In genomic region chr7:47131840-47132179, GRCm38 (mm10) we compare ENCODE assay signal across 9 mouse cellular contexts. TPM values are rescaled to one million over a fixed set of nuclear protein-coding genes. Genes with fewer than 3 reads are reported as not detected.
DNase-seq lines count a peak whose midpoint lies in the region; ATAC-seq and TF ChIP-seq lines count a peak whose summit lies in the region.
"Had no signal": no experiment of that assay in that cellular context is flagged by ENCODE, and none has a peak within 500 bp of the region (broad histone marks: within the 10 kb centered on the region; RNA-seq: fewer than 3 reads in every experiment).

No protein-coding gene starts in this region.

- no peaks in the 10 kb centered on the region for H3K79me2 ChIP-seq in CH12.LX (replicated peaks; ENCODE audit: control insufficient read depth, extremely low read depth, insufficient read depth, poor library complexity, severe bottlenecking)

- H3K27me3 ChIP-seq in heart, embryonic 10.5 days (ENCODE audit: insufficient read depth, poor library complexity, severe bottlenecking) = peaks cover 78% of the 10 kb centered on the region
- no peaks in the 10 kb centered on the region for H3K27me3 ChIP-seq in CH12.LX (replicated peaks)
- H3K27me3 ChIP-seq in forebrain, postnatal 0 days (ENCODE audit: insufficient read depth, low read length) = no peaks in the 10 kb centered on the region
- H3K27me3 ChIP-seq in liver, embryonic 16.5 days (ENCODE audit: control insufficient read depth, insufficient read depth, low read depth, low read length) = peaks cover 48% of the 10 kb centered on the region

- H3K4me3 ChIP-seq in heart, embryonic 10.5 days = peak overlapping the region; percentile 77
- H3K4me3 ChIP-seq in CH12.LX (replicated peaks in 1 of 3; ENCODE audit: low read depth in 2 of 3, low read length in 2 of 3, poor library complexity in 1 of 3) = no peak overlapping the region
- peak overlapping the region; percentile 80 for H3K4me3 ChIP-seq in forebrain, postnatal 0 days (ENCODE audit: low read depth, low read length)
- peak overlapping the region; percentile 45; the same call in 1 of the 2 replicates for H3K4me3 ChIP-seq in liver, embryonic 16.5 days (ENCODE audit: low read depth, low read length)

- in situ Hi-C loops in CH12.LX (cut with MboI; ENCODE audit: low pct_ligation_motif_present, low pct_unique_long_range_greater_than_20kb, low sequenced_read_pairs) = no loop called here

- no peak overlapping the region for H3K27ac ChIP-seq in heart, embryonic 10.5 days
- no peak overlapping the region for H3K27ac ChIP-seq in CH12.LX (ENCODE audit: insufficient read depth, low read depth)
- peak overlapping the region; percentile 89 for H3K27ac ChIP-seq in forebrain, postnatal 0 days (ENCODE audit: low read depth, low read length)
- no peak overlapping the region for H3K27ac ChIP-seq in liver, embryonic 16.5 days (ENCODE audit: low read length)

- WGBS in heart, embryonic 10.5 days = 1% methylated on average over 15 of the region's 15 CpGs
- under 1% methylated on average over 15 of the region's 15 CpGs for WGBS in forebrain, postnatal 0 days
- WGBS in liver, embryonic 16.5 days (ENCODE audit: insufficient replicate concordance) = 5% methylated on average over 14 of the region's 15 CpGs

- dilution Hi-C loops in CH12.LX (cut with MboI; ENCODE audit: extremely low pct_ligation_motif_present, extremely low pct_unique_long_range_greater_than_20kb, low sequenced_read_pairs) = no loop called here

- H3K4me2 ChIP-seq in CH12.LX (ENCODE audit: insufficient read depth, low read depth, poor library complexity, severe bottlenecking) = peak overlapping the region; percentile 89
- peak overlapping the region; percentile 81 for H3K4me2 ChIP-seq in forebrain, postnatal 0 days (ENCODE audit: low read depth)
- peak overlapping the region; percentile 55 for H3K4me2 ChIP-seq in liver, embryonic 16.5 days (ENCODE audit: low read depth, low read length)

- no peak for DNase-seq in heart, embryonic 10.5 days (ENCODE audit: low spot score)
- no peak for DNase-seq in heart, adult 18-20 months
- DNase-seq in CH12.LX (ENCODE audit: extremely low read depth) = no peak
- no peak for DNase-seq in forebrain, postnatal 0 days
- no peak for DNase-seq in adrenal gland, adult 18-20 months (ENCODE audit: low spot score in 2 of 2)
- no peak for DNase-seq in cerebellum, postnatal 10 days
- no peak for DNase-seq in adrenal gland, postnatal 10 days
- DNase-seq: left cerebral cortex, postnatal 4 days had no signal

- TF ChIP-seq EP300 in CH12.LX (IDR thresholded peaks at IDR 0.05; ENCODE audit: low read length) = no peak

- TF ChIP-seq POLR2A in CH12.LX (IDR thresholded peaks at IDR 0.05; ENCODE audit: low read depth, low read length) = no peak

- H3K9me3 ChIP-seq in heart, embryonic 10.5 days = no peaks in the 10 kb centered on the region
- H3K9me3 ChIP-seq in CH12.LX (replicated peaks; ENCODE audit: low read length) = peaks cover 2% of the 10 kb centered on the region
- no peaks in the 10 kb centered on the region for H3K9me3 ChIP-seq in forebrain, postnatal 0 days (ENCODE audit: low read length)
- H3K9me3 ChIP-seq in liver, embryonic 16.5 days (replicated peaks; ENCODE audit: control insufficient read depth, low read length) = no peaks in the 10 kb centered on the region

- ATAC-seq in forebrain, postnatal 0 days = no peak; the same call in 1 of the 2 replicates
- ATAC-seq in liver, embryonic 16.5 days (ENCODE audit: low read depth) = no peak

- no peaks in the 10 kb centered on the region for H3K36me3 ChIP-seq in heart, embryonic 10.5 days
- no peaks in the 10 kb centered on the region for H3K36me3 ChIP-seq in CH12.LX (replicated peaks in 1 of 2; ENCODE audit: control insufficient read depth in 1 of 2, insufficient read depth in 1 of 2, low read length in 1 of 2)
- H3K36me3 ChIP-seq in forebrain, postnatal 0 days (ENCODE audit: insufficient read depth) = no peaks in the 10 kb centered on the region
- H3K36me3 ChIP-seq in liver, embryonic 16.5 days (ENCODE audit: control insufficient read depth, insufficient read depth) = no peaks in the 10 kb centered on the region

- TF ChIP-seq RAD21 in CH12.LX (IDR thresholded peaks at IDR 0.05; ENCODE audit: low read depth, low read length) = no peak

- H3K9ac ChIP-seq in CH12.LX (ENCODE audit: insufficient read depth, low read depth) = no peak overlapping the region
- H3K9ac ChIP-seq in forebrain, postnatal 0 days = peak overlapping the region; percentile 95
- no peak overlapping the region for H3K9ac ChIP-seq in liver, embryonic 16.5 days (ENCODE audit: low read depth, low read length)

- no peak for TF ChIP-seq CTCF in CH12.LX (conservative IDR thresholded peaks at IDR 0.05 in 1 of 2, IDR thresholded peaks at IDR 0.05 in 1 of 2; ENCODE audit: low read depth in 2 of 2, low read length in 2 of 2)
- no peak for TF ChIP-seq CTCF in forebrain, postnatal 0 days (IDR thresholded peaks at IDR 0.05; ENCODE audit: low read depth)

- peaks cover 15% of the 10 kb centered on the region for H3K4me1 ChIP-seq in heart, embryonic 10.5 days
- H3K4me1 ChIP-seq in CH12.LX (ENCODE audit: control insufficient read depth in 1 of 2, insufficient read depth in 2 of 2) = peaks cover 7 to 9% of the 10 kb centered on the region in 2 experiments
- H3K4me1 ChIP-seq in forebrain, postnatal 0 days (ENCODE audit: insufficient read depth) = peaks cover 8% of the 10 kb centered on the region; the same call in 1 of the 2 replicates
- H3K4me1 ChIP-seq in liver, embryonic 16.5 days (ENCODE audit: control insufficient read depth, low read depth, low read length) = no peaks in the 10 kb centered on the region

TF ChIP-seq in CH12.LX, 34 proteins besides CTCF, POLR2A, EP300 and RAD21:
- no peak for TF ChIP-seq E2F4 (IDR thresholded peaks at IDR 0.05; ENCODE audit: insufficient replicate concordance, low read depth, low read length)
- TF ChIP-seq ZKSCAN1 (IDR thresholded peaks at IDR 0.05; ENCODE audit: borderline replicate concordance, low read depth, low read length) = no peak
- no peak for TF ChIP-seq MAX (IDR thresholded peaks at IDR 0.05; ENCODE audit: low read length)
- TF ChIP-seq MYC (IDR thresholded peaks at IDR 0.05; ENCODE audit: low read depth, low read length) = no peak
- no peak for TF ChIP-seq NELFE (IDR thresholded peaks at IDR 0.05; ENCODE audit: low read depth, low read length)
- TF ChIP-seq UBTF (IDR thresholded peaks at IDR 0.05; ENCODE audit: low read depth, low read length) = no peak
- no peak for TF ChIP-seq IRF4 (IDR thresholded peaks at IDR 0.05; ENCODE audit: low read depth, low read length)
- TF ChIP-seq GABPA (IDR thresholded peaks at IDR 0.05; ENCODE audit: insufficient replicate concordance, low read depth, low read length) = no peak
- TF ChIP-seq USF2 (conservative IDR thresholded peaks at IDR 0.05; ENCODE audit: low read depth, low read length) = no peak
- TF ChIP-seq PAX5 (IDR thresholded peaks at IDR 0.05; ENCODE audit: low read length) = no peak
- no peak for TF ChIP-seq ZMIZ1 (IDR thresholded peaks at IDR 0.05; ENCODE audit: low read depth, low read length)
- no peak for TF ChIP-seq POLR2AphosphoS2 (IDR thresholded peaks at IDR 0.05; ENCODE audit: low read depth, low read length)
- TF ChIP-seq USF1 (IDR thresholded peaks at IDR 0.05; ENCODE audit: low read depth, low read length) = no peak

RNA-seq across cellular contexts. Expression of gene Ptpn5, which starts 1.7 kb away (rescaled TPM):
- polyA plus RNA-seq in heart, embryonic 10.5 days (2016; fragmentation: Nextera tagmentation; extraction: Ambion mirVana) = 0.26 TPM in 1 of 2 replicates, not detected in the other
- total RNA-seq in heart, adult 18-20 months (2021) = not detected
- total RNA-seq in CH12.LX (2012; rRNA removed) (1.6 and 1.9 TPM in 2 replicates), CH12.LX (2014; rRNA removed) (0.90 TPM in 2 replicates)
- polyA plus RNA-seq in CH12.LX (2012; ENCODE audit: insufficient read length, low read depth) = 3.0 and 3.4 TPM in 2 replicates
- total RNA-seq in forebrain, postnatal 0 days (2014; rRNA removed) = 57.1 and 67.4 TPM in 2 replicates
- polyA plus RNA-seq in forebrain, postnatal 0 days (2015; fragmentation: Nextera tagmentation; extraction: Ambion mirVana) = 101 and 132 TPM in 2 replicates
- polyA plus RNA-seq in liver, embryonic 16.5 days (2015; fragmentation: Nextera tagmentation; extraction: Ambion mirVana) = 0.08 TPM in 1 of 2 replicates, not detected in the other
- 1 to 10 TPM in 1 of 2 experiments, under 1 TPM in 1; 0.13 to 1.4 TPM for total RNA-seq in adrenal gland, adult 18-20 months (2021)
- 1 to 10 TPM in 1 of 2 experiments, under 1 TPM in 1; 0.81 to 1.5 TPM for total RNA-seq in adrenal gland, postnatal 10 days (2021)

Comparison
In these comparisons a context has a peak if more than half of its experiments do, and no peak if none do; other contexts are left out.
1. H3K4me3 ChIP-seq: peak in heart, embryonic 10.5 days (single experiment), forebrain, postnatal 0 days (single experiment) and liver, embryonic 16.5 days (single experiment); none in CH12.LX (0 of 3).
2. RNA of gene Ptpn5, which starts 1.7 kb away (total RNA-seq): 57.1 to 67.4 TPM in forebrain, postnatal 0 days; 0.90 to 1.9 TPM in CH12.LX, 0.81 to 1.5 TPM in adrenal gland, postnatal 10 days, 0.13 to 1.4 TPM in adrenal gland, adult 18-20 months and not detected in heart, adult 18-20 months; every median in the first group is over 10 times any median in the second.
3. Peak in every context shown above with its lines, with median percentiles within 50 percentile points of each other: H3K4me2 ChIP-seq.